Mouse (Mus musculus): ENCODE measurements around the gene Sod2. TPM values are rescaled to one million over a fixed set of nuclear protein-coding genes. Genes with fewer than 3 reads are reported as not detected.
"Not testable (repeated sequence)": the region's sequence is repeated elsewhere in the genome, so short reads cannot be mapped to it uniquely, and the experiment has no call there.

Gene Sod2
- 1,000 to 10,000 TPM; 1,031 to 1,107 TPM for total RNA-seq (2021)
- long read RNA-seq, experiment 1, full-length matches to known transcripts, result 660 of 734 reads
- long read RNA-seq, experiment 1, partial matches to known transcripts, result 23 of 734 reads
- long read RNA-seq, experiment 1, other reads (novel, unspliced or antisense), result 51 of 734 reads
- long read RNA-seq, experiment 2, full-length matches to known transcripts, result 433 of 489 reads
- long read RNA-seq, experiment 2, partial matches to known transcripts, result 30 of 489 reads
- long read RNA-seq, experiment 2, other reads (novel, unspliced or antisense), result 26 of 489 reads

DNA sequence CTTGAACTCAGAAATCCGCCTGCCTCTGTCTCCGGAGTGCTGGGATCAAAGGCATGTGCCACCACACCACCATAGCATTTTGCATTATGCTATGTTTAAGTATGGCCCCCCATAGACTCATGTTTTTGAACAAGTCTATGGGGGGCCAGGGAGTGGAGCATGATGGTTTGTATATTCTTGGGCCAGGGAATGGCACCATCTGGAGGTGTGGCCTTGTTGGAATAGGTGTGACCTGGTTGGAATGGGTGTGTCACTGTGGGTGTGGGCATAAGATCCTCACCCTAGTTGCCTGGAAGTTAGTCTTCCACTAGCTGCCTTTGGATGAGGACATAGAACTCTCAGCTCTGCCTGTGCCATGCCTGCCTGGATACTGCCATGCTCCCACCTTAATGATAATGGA, at the start of gene Sod2:
Gene Sod2, plus strand, starts transcription at position 301 of the 400 bp plus-strand sequence.
- not testable (repeated sequence) for DNase-seq

DNA sequence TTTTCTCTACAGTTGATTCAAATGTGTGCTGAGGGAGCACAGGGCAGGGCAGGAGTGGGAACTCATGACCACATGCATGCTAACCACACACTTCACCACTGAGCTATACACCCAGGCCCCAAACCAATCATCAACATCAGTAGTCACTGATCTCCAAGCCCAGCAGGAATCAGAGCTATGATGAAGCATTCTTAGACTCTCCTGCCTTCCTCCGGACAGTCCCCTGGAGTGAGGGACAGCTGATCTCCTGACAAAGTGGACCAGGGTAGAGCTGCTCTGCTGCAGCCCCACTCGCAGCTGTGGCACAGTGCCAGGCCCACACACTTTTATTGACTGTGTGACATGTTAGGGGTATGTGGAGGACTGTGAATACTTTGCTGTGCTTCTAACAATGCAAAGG, 47.3 kb upstream of the Sod2 start:
- not testable (repeated sequence) for DNase-seq

DNA sequence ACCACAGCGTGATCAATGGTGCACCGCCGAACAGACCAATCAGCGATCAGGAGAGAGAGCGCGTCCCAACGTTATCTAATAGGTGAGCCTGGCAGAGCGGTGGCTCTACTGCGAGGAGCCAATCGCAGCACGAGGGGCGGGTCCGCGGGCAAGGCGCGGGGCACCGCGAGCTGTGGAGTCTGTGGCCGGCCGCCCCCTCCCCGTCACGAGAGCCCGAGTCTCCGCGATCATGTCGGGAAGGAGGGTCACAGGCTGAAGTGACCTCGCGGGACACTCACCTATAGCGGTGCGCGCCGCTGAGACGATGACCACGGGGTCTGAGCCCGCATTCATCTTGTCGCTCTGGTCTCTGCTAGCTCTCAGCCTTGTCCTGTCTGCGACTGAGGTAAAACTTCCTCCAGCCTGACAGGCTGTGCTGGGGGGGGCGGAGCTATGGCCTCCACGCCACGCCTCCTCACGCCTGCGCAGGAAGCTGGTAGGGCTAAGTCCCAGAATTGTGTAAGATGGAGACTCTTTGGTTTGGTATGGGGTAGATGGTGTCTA, 46.2 kb upstream of the Sod2 start, which contains the start of gene Acat2:
Gene Acat2, minus strand, starts transcription at position 417 of the 543 bp plus-strand sequence.
- DNase-seq, result peak; percentile 93 to 95

DNA sequence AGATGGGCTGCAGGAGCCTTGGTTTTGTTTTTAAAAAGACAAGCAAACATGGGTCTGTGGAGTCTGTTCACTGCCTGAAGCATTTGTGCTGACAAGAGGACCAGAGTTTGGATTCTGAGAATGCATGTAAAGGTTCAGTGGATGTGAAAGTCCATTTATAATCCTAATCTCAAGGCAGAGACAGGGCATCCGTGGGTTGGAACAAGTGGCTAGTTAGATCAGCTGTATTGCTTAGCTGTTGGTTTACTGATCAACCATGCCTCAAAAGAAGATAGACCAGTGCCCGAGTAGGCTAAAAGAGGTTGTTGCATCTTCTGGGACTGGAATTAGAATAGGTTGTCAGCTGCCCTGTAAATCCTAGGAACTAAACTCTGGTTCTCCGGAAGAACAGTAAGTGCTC, 43.2 kb upstream of the Sod2 start:
- no peak for DNase-seq

DNA sequence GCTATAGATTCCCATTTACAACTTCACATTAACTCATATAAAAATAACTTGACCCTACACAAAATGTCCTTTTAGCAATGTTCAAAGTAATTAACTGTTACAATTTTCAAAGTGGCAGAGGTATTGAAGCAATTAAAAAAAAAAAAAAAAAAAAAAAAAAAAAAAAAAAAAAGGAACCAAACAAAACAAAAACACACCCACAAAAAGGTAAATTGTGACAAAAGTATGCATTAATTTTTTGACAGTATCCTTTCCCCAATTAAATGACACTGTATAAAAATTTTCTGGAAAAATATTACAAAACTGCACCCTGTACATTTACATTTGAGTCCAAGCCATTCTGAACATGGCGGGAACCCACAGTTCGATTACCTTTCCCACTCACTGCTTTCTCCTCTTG, 39.5 kb upstream of the Sod2 start:
- no peak for DNase-seq

DNA sequence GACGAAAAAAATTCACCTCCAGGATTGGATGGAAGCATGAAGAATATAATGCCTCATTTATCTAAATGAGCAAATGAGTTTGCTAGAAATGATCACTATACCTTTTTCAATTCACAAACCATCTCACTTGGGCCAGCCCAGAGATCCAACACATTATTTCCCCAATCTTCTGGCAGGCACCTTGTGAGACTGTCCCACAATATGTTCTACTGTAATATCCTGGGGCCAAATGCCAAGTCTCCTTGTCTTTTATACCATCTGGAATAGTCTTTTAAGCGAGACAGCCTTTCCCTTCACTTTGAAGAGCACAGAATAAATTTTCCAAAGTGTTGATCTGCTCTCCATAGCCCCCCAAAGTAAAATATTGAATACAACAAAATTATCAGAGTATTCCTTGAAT, 32.8 kb upstream of the Sod2 start:
- DNase-seq, result no peak

DNA sequence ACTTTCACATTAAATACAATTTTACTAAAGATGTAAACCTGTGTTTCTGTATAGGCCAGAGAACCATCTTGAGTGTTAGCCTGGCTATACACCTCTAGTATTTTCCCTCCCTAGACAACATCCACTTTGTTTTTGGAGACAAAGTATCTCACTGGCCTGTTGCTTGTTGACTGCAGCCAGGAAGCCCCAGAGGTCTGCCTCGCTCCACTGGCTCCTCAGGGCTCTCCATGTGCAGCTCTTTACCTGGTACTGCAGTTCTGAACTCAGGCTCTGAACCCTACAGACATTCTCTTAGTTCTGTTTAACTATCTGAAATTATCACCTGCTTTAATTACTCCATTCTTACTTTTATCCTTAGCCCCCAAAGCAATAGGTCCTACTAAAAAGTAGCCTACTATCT, 28.1 kb upstream of the Sod2 start:
- no peak for DNase-seq

DNA sequence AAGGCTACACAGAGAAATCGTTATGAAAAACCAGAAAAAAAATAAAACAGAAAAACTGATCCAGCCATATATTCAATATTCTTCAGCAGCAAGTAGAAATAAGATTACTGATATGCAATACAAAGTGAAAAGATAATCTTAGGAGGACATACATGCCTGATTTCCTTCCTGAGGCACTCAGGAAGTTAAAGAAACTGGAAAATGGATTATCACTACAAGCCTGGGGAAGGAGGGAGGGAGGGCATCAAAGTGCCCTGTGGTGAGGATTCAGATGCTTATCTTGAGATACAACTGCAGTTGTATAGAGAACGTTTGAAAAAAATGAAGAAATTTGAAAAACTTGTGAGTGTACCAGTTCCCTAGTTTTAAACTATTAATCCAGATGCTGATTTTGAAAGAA, 22.7 kb upstream of the Sod2 start:
- DNase-seq, result no peak

DNA sequence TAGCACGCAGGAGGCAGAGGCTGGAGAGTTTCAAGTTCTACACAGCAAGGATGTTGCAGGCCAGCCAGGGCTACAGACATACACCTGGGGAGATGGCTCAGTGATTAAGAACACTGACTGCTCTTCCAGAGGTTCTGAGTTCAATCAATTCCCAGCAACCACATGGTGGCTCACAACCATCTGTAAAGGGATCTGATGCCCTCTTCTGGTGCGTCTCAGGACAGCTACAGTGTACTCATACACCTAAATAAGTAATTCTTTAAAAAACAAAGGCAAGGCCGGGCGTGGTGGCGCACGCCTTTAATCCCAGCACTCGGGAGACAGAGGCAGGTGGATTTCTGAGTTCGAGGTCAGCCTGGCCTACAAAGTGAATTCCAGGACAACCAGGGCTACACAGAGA, 18.6 kb upstream of the Sod2 start:
- peak in 1 of 2 experiments; percentile 24 for DNase-seq

DNA sequence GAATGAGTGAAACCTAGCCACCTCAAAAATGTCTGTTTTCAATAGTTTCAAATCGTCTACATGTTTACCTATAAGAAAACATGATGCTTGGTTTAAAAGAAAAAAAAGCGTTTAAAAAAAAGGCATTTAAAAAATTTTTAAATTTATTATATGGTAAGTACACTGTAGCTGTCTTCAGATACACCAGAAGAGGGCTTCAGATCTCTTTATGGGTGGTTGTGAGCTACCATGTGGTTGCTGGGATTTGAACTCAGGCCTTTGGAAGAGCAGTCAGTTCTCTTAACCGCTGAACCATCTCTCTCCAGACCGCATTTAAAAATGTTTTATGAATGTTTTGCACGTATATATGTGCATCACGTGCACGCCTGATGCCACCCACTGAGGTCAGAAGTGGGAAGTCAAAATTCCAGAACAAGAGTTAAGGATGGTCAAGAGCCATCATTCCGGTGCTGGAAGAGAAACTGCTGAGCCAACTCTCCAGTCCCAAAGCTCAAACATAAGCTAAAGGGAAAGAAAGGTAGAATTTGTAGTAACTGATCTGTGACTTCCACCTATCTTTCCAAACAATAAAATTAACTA, 16.0 kb upstream of the Sod2 start:
- DNase-seq, result no peak

DNA sequence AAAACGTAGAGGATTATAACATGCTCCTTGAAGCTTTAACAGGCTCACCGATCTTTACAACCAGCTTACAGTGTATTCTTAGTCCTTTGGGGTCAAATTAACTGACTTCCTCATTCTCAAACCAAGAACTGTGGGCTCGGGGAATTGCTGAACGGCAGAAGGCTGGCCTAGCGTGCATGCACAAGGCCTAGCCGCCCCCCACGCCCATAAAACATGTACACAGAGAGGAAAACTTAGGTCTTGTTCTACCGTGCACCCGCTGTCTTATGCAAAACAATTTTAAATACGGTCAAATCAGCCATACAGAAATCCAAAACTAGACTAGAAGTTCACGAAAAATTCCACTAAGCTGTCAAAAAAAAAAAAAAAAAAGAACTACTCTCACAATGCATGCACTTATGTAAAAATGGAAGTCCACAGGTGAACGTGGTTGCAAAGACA, 15.4 kb upstream of the Sod2 start:
- peak; percentile 36 for DNase-seq

DNA sequence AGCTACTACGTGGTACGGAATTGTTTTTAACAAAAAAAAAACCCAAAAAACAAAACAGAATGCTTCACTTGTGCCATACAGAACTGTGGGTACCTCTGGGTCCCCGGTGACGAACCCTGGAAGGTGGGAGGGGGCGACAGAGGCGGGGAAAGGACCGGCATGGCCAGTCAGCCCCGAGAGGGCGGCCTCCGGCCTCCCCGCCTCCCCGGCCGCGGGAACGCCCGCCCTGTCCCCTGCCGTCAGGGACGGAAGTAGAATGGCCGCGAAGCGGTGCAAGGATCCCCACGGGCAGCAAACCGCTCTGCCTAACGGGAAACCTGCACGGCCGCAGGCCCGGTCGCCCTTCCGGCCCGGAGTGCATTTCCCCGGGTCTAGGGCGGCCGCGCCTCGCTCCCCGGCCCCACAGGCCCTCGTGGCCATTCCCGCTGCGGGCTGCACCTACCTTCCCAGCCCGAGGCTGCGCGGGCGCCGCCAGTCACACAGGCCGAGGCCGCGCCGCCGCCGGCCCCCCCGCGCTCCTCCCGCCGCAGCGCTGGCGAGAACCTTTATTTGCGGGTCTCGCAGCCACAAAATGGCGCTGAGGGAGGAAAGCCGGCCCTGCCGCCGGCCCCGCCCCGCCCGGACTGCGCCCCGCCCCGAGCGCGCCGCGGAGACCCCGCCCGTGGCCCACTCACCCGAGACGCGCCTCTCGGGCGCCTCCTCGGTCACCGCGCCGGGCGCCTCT, 14.8 kb upstream of the Sod2 start:
- DNase-seq, result peak; percentile 92 to 93

DNA sequence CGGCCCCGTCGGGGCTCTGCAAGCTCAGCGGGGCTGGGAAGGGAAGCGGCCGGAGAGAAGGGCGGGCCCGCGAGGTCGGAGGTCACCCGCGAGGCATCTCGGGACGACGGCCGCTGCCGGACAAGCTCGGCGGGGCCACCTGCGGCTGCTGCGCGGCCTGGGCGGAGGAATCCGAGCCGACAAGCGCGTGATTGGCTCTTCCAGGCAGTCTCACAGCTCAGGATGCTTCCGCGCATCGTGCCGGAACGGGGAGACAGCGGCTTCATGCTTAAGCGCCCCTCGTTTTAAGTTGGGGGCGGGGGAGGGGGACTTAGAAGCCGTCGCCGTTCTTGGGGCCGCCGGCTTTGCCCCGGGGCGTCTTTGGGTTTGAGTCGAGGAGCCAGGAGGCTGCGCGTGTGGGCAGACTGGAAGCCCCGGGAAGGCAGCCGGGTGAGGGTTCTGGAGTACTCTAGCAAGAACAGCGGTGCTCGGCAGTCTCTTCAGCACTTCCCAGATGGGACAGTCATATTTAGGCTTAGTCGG, 14.1 kb upstream of the Sod2 start:
- peak; percentile 92 to 98 for DNase-seq

DNA sequence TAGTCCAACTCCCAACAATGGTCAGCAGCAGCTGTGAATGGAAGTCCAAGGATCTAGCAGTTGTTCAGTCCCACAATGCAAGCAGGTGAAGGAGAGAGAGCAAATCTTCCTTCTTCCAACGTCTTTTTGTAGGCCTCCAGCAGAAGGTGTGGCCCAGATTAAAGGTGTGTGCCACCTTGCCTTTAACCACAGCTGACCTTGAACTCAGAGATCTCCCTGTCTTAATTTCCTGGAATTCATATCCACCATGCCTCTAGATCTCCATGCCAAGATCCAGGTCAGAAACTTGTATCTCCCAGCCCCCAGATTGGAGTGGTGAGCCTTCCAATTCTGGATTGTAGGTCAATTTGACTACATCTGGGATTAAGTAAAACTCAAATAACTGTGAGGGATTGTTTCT, 12.6 kb upstream of the Sod2 start, which contains the start of gene Wtap:
Gene Wtap, minus strand, starts transcription at position 101 of the 400 bp plus-strand sequence.
- DNase-seq, result no peak

DNA sequence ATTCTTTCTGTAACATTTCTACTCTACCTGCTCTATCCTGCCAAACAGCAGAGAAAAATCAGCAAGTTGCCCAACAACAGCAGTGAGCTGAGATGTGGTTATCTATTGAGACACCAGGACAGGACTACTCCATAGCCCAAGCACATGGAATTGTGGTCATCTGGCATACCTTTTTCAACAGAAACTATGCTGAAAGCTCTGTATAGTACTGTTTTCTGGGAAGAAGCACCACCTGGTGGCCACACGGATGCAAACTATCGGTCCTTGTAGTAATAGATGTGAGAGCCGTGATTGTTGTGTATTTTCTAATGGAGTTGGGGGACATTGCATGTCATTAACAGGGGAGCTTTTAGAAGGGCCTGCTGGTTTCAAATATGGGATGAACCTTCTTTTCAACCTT, 10.3 kb upstream of the Sod2 start:
- peak; percentile 26 to 61 for DNase-seq

DNA sequence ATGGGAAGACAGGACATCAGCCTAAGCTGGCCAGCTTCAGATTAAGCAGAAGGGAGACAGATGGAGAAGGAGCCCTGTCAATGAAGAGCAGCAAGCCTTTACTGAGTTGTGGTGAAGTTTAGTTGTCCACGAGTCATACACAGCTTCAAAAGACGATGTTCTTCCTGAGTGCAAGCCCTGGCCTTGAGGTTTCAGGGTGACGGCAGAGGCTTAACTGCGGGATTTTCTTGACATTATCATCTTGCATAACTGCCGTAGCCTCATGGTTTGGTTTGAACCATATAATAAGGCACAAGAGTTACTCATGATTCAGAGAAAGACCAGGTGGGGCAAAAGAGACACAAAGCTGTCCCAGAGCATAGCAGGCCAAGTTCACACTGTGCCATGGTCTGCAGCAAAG, 8.8 kb upstream of the Sod2 start:
- no peak for DNase-seq

DNA sequence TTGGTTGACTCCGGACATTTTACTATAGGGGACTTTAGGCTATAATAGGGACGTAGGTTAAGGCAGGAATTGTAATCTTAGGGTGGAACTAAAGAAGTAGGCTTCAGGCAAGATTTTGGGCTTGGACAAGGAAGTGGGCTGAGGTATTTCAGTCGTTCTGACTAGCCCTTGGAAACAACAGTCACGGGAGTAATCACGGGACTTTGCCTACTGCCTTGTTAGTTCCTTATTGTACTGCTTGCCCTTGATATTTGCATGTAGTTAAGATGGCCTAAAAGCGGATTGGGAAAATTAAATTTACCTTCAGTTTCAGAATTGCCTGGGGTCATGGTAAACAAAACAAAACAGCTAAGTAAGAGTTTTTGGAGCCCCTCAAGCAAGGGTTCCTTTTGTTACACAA, 7.6 kb upstream of the Sod2 start:
- no peak for DNase-seq

DNA sequence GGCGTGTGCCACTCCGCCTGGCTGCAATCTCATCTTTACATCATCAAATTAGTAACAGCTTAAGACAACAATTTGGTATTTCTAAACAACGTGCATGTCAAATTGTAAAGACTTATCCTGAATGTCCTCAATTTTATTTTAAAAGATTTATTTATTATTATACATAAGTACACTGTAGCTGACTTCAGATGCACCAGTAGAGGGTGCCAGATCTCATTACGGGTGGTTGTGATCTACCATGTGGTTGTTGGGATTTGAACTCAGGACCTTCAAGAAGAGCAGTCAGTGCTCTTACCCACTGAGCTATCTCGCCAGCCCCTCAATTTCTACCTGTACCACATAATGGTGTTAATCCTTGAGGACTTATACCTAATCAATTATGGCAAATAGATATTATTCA, 4.4 kb upstream of the Sod2 start:
- not testable (repeated sequence) for DNase-seq

DNA sequence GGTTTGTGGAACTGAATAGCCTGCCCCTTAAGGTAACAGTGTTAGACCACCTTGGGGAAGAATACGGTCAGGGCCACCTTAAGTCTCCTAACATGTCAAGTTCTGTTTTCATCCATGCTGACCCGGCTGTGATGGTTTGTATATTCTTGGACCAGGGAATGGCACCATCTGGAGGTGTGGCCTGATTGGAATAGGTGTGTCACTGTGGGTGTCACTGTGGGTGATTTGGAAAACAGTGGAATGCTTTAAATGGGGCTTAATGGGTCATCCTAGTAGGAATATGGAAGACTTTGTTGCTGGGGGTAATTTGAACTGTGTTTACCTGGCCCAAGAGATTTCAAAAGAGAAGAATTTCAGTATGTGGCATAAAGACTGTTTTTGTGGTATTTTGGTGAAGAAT, 2.2 kb upstream of the Sod2 start:
- not testable (repeated sequence) for DNase-seq

DNA sequence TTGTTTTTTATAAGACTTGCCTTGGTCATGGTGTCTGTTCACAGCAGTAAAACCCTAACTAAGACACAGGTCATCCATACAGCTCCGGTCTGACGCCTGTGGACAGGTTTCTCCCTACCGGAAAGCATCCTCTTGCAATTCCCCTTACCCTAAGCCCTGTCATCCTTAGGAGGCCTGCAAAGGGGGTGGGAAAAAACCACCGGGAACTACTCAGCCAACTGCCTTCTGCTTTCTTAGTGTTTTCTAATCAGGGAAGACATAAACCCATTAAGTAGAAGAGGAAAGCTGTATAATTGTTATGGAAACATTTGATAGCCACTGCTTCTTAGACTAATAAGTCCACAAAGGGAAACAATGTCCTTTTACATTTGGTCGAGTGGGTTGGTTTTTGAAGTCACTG, 338 bp downstream of the Sod2 start:
- DNase-seq, result no peak

DNA sequence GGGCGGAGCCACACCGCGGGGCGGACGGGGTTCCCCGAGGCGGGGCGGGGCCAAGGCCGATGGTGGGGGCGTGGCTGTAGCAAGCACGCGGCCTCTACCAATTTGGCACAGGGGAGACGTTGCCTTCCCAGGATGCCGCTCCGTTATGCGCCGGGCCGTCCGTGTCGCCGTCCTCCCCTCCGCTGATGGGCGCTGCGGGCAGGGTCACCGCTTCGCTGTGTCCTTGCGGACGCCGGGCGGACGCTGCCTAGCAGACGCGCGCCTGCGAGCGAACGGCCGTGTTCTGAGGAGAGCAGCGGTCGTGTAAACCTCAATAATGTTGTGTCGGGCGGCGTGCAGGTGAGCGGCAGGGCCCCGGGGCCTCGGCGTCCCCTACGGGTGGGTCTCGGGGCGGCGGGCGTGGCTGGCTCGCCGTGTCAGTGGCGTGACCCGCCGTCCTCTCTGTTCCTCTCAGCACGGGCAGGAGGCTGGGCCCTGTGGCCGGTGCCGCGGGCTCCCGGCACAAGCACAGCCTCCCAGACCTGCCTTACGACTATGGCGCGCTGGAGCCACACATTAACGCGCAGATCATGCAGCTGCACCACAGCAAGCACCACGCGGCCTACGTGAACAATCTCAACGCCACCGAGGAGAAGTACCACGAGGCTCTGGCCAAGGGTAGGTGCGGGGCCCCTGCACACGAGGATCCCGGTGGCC, 1.2 kb downstream of the Sod2 start:
- DNase-seq, result peak; percentile 99

DNA sequence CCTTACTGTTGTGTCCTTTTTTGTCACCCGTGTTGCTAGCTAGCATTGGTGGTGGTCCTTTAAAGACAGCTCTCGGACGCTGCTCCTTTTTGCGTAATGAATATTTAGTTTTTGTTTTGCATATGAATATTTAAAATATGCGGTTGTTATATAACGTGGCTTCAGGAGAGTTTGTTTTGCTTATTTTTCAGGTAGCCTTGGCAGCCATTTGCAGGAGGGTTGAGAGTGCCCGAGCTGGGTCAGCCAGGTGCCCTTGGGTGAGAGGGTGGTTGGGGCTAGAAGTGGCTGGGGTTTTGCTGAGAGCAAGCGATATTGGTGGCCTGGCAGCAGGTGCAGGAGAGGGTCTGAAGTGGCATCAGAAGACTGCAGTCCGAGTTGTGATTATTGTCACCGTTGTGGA, 1.9 kb downstream of the Sod2 start:
- peak; percentile 15 to 46 for DNase-seq

Measured in heart, adult 18-20 months (tissue).